15 mouse cellular contexts compared by ENCODE assay signal in genomic region chr19:16491497-16491896, GRCm38 (mm10). TPM values are rescaled to one million over a fixed set of nuclear protein-coding genes. Genes with fewer than 3 reads are reported as not detected.
DNase-seq lines count a peak whose midpoint lies in the region; ATAC-seq and TF ChIP-seq lines count a peak whose summit lies in the region.
"Had no signal": no experiment of that assay in that cellular context is flagged by ENCODE, and none has a peak within 500 bp of the region (broad histone marks: within the 10 kb centered on the region; RNA-seq: fewer than 3 reads in every experiment).

No protein-coding gene starts in this region.

- H3K27ac ChIP-seq in hindbrain, embryonic 10.5 days, result peak overlapping the region; percentile 2; the same call in 1 of the 2 replicates
- H3K27ac ChIP-seq in hindbrain, embryonic 13.5 days, result no peak overlapping the region
- H3K27ac ChIP-seq in forebrain, postnatal 0 days (ENCODE audit: low read depth, low read length), result no peak overlapping the region
- H3K27ac ChIP-seq: liver, embryonic 13.5 days; neural tube, embryonic 12.5 days had no signal

- H3K4me1 ChIP-seq in hindbrain, embryonic 10.5 days (replicated peaks), result peaks cover 13% of the 10 kb centered on the region
- H3K4me1 ChIP-seq in hindbrain, embryonic 13.5 days (replicated peaks), result peaks cover 5% of the 10 kb centered on the region; the same call in 1 of the 2 replicates
- peaks cover 85% of the 10 kb centered on the region for H3K4me1 ChIP-seq in E14TG2a.4 (replicated peaks; ENCODE audit: low read depth, low read length)
- no peaks in the 10 kb centered on the region for H3K4me1 ChIP-seq in forebrain, postnatal 0 days (ENCODE audit: insufficient read depth)
- H3K4me1 ChIP-seq: megakaryocyte, embryonic 14.5 days had no signal

- H3K27me3 ChIP-seq in hindbrain, embryonic 10.5 days (ENCODE audit: insufficient read depth, poor library complexity, severe bottlenecking), result no peaks in the 10 kb centered on the region
- H3K27me3 ChIP-seq in hindbrain, embryonic 13.5 days, result 0 out of 2 replicates have a peak, but pooled peaks cover 3% of the 10 kb centered on the region
- no peaks in the 10 kb centered on the region for H3K27me3 ChIP-seq in E14TG2a.4 (ENCODE audit: insufficient read depth, low read length)
- H3K27me3 ChIP-seq in forebrain, postnatal 0 days (ENCODE audit: insufficient read depth, low read length), result no peaks in the 10 kb centered on the region
- H3K27me3 ChIP-seq: liver, embryonic 13.5 days; neural tube, embryonic 12.5 days had no signal

- ATAC-seq in hindbrain, embryonic 13.5 days (ENCODE audit: low FRiP score), result no peak
- no peak for ATAC-seq in forebrain, postnatal 0 days
- ATAC-seq in erythroid progenitor cell, adult 5-6 weeks (replicated peaks; ENCODE audit: low FRiP score, poor library complexity, severe bottlenecking), result no peak

- no peak overlapping the region for H3K4me3 ChIP-seq in hindbrain, embryonic 10.5 days
- H3K4me3 ChIP-seq in hindbrain, embryonic 13.5 days, result no peak overlapping the region
- H3K4me3 ChIP-seq in E14TG2a.4 (replicated peaks; ENCODE audit: low read length), result peak overlapping the region; percentile 61
- no peak overlapping the region for H3K4me3 ChIP-seq in forebrain, postnatal 0 days (ENCODE audit: low read depth, low read length)
- H3K4me3 ChIP-seq: liver, embryonic 13.5 days; megakaryocyte, embryonic 14.5 days; neural tube, embryonic 12.5 days had no signal

- H3K4me2 ChIP-seq in hindbrain, embryonic 13.5 days, result no peak overlapping the region
- no peak overlapping the region for H3K4me2 ChIP-seq in forebrain, postnatal 0 days (ENCODE audit: low read depth)
- H3K4me2 ChIP-seq: heart, embryonic 11.5 days; liver, embryonic 13.5 days; neural tube, embryonic 12.5 days had no signal

- no peak for TF ChIP-seq CTCF in E14TG2a.4 (conservative IDR thresholded peaks at IDR 0.05; ENCODE audit: low read length)
- no peak for TF ChIP-seq CTCF in forebrain, postnatal 0 days (IDR thresholded peaks at IDR 0.05; ENCODE audit: low read depth)

- peak; percentile 7 for DNase-seq in hindbrain, embryonic 10.5 days (ENCODE audit: low spot score)
- peak; percentile 32 for DNase-seq in embryo, embryonic 11 days
- peak; percentile 4 for DNase-seq in forebrain, postnatal 0 days
- no peak for DNase-seq in layer of hippocampus, adult 18-20 months (ENCODE audit: low spot score in 2 of 2)
- no peak for DNase-seq in heart, postnatal 25 days (ENCODE audit: low spot score)
- DNase-seq: adrenal gland, postnatal 10 days; layer of hippocampus, adult 9-11 months; liver, embryonic 13.5 days; right cerebral cortex, postnatal 14 days had no signal

- H3K9me3 ChIP-seq in hindbrain, embryonic 10.5 days, result no peaks in the 10 kb centered on the region
- H3K9me3 ChIP-seq in hindbrain, embryonic 13.5 days, result no peaks in the 10 kb centered on the region
- peaks cover 7% of the 10 kb centered on the region for H3K9me3 ChIP-seq in E14TG2a.4 (ENCODE audit: low read length)
- no peaks in the 10 kb centered on the region for H3K9me3 ChIP-seq in forebrain, postnatal 0 days (ENCODE audit: low read length)
- H3K9me3 ChIP-seq: liver, embryonic 13.5 days; megakaryocyte, embryonic 14.5 days; neural tube, embryonic 12.5 days had no signal

- H3K9ac ChIP-seq in hindbrain, embryonic 13.5 days, result no peak overlapping the region
- H3K9ac ChIP-seq in forebrain, postnatal 0 days, result no peak overlapping the region
- H3K9ac ChIP-seq: liver, embryonic 13.5 days; neural tube, embryonic 12.5 days had no signal

- intact Hi-C loops in heart, postnatal 25 days (cut with DNase I), result no loop called here

- 21% methylated on average over 7 of the region's 7 CpGs for WGBS in hindbrain, embryonic 10.5 days
- 17% methylated on average over 7 of the region's 7 CpGs for WGBS in hindbrain, embryonic 13.5 days
- 12% methylated on average over 7 of the region's 7 CpGs for WGBS in forebrain, postnatal 0 days

- H3K36me3 ChIP-seq in hindbrain, embryonic 10.5 days, result no peaks in the 10 kb centered on the region
- no peaks in the 10 kb centered on the region for H3K36me3 ChIP-seq in hindbrain, embryonic 13.5 days
- H3K36me3 ChIP-seq in E14TG2a.4 (ENCODE audit: insufficient read depth, low read length), result no peaks in the 10 kb centered on the region
- H3K36me3 ChIP-seq in forebrain, postnatal 0 days (ENCODE audit: insufficient read depth), result no peaks in the 10 kb centered on the region
- H3K36me3 ChIP-seq: liver, embryonic 13.5 days; neural tube, embryonic 12.5 days had no signal

RNA-seq across cellular contexts. Expression of gene Gna14, which starts 55.9 kb away (rescaled TPM):
- polyA plus RNA-seq in hindbrain, embryonic 10.5 days (2016; fragmentation: Nextera tagmentation; extraction: Ambion mirVana), result 0.27 and 1.0 TPM in 2 replicates
- polyA plus RNA-seq in hindbrain, embryonic 13.5 days (2015; fragmentation: Nextera tagmentation; extraction: Ambion mirVana), result 0.35 and 0.80 TPM in 2 replicates
- 0.46 and 0.62 TPM in 2 replicates for total RNA-seq in forebrain, postnatal 0 days (2014; rRNA removed)
- polyA plus RNA-seq in forebrain, postnatal 0 days (2015; fragmentation: Nextera tagmentation; extraction: Ambion mirVana), result 0.42 and 0.56 TPM in 2 replicates
- total RNA-seq in erythroid progenitor cell, adult 5-6 weeks (2015; ENCODE audit: low replicate concordance), result 0.36 TPM in 1 of 2 replicates, not detected in the other
- 0.51 TPM in 1 of 2 replicates, not detected in the other for total RNA-seq in erythroid progenitor cell, adult 5-6 weeks (2017; ENCODE audit: low replicate concordance)
- total RNA-seq in layer of hippocampus, adult 18-20 months (2021), result 1 to 10 TPM; 1.5 to 1.7 TPM
- under 1 TPM; 0.11 to 0.47 TPM for total RNA-seq in heart, postnatal 25 days (2021)

Comparison
In these comparisons a context has a peak if more than half of its experiments do, and no peak if none do; other contexts are left out.
1. DNase-seq: peak in hindbrain, embryonic 10.5 days (single experiment), embryo, embryonic 11 days (single experiment) and forebrain, postnatal 0 days (single experiment); none in layer of hippocampus, adult 18-20 months (0 of 2) and heart, postnatal 25 days (single experiment).